Mouse (Mus musculus) testis, adult 2 months (tissue): ENCODE measurements around the gene Gata2.

Experiments
- CTCF ChIP-seq: fragments of 200-500 bp; IDR thresholded peaks from 2 replicates; pipeline ENCODE4 v1.5.1; 2012; ENCODE audit warnings: low read depth, mild to moderate bottlenecking, inconsistent platforms, low read length, moderate library complexity; ENCODE audit not compliant: control insufficient read depth, insufficient read depth, insufficient replicate concordance
- POLR2A ChIP-seq: fragments of 200-500 bp; IDR thresholded peaks from 2 replicates; pipeline ENCODE4 v1.6.1; 2012; ENCODE audit warnings: low read depth, mild to moderate bottlenecking, inconsistent platforms, low read length, moderate library complexity; ENCODE audit not compliant: control insufficient read depth

DNA sequence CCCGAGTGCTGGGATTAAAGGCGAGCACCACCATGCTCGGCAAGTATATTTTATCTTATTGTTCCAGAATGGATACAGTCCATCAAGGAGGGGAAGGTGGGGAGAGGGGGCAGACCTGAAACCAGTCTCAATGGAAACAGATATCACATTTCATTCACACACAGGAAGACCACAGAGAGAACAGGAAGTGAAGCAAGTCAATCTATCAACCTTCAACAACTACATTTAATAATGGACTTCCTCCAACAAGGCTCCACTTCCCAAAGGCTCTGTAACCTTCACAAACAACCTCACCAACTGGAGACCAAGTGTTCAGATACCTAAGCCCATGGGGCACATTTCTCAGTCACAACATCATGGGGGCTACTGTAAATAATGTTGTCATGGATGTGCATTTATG is 19.5 kb upstream of the Gata2 start:
- TF ChIP-seq POLR2A (no peak), CTCF (no peak)
